Mouse (Mus musculus) mature B cell (primary cell): ENCODE data around the gene Psmb7.

Experiments
- in situ Hi-C: fragments of 300-500 bp; cut with MboI; formaldehyde crosslinking; loops from 2 replicates; pipeline ENCODE4 v1.14.3; 2019

Gene Psmb7

GRCm38 (mm10) chr2:38643625-38644427 lies at the start of gene Psmb7:
Gene Psmb7, minus strand, starts transcription at chr2:38644087.
- in situ Hi-C loops = no loop called here

- in situ Hi-C loops = no loop called here
Measured at GRCm38 (mm10) chr2:38691542-38691941, 47.7 kb upstream of the Psmb7 start.

- in situ Hi-C loops = no loop called here
Measured at GRCm38 (mm10) chr2:38689881-38690280, 46.0 kb upstream of the Psmb7 start.

- in situ Hi-C loops = no loop called here
Measured at GRCm38 (mm10) chr2:38688791-38689520, 45.1 kb upstream of the Psmb7 start.

- in situ Hi-C loops = no loop called here
Measured at GRCm38 (mm10) chr2:38685746-38686145, 41.9 kb upstream of the Psmb7 start.

- in situ Hi-C loops = no loop called here
Measured at GRCm38 (mm10) chr2:38683083-38683482, 39.2 kb upstream of the Psmb7 start.

GRCm38 (mm10) chr2:38682209-38682608 lies 38.3 kb upstream of the Psmb7 start:
- in situ Hi-C loops = no loop called here

GRCm38 (mm10) chr2:38678947-38679346 lies 35.1 kb upstream of the Psmb7 start:
- in situ Hi-C loops = no loop called here

GRCm38 (mm10) chr2:38675366-38675969 lies 31.6 kb upstream of the Psmb7 start:
- in situ Hi-C loops = no loop called here

GRCm38 (mm10) chr2:38672496-38672895 lies 28.6 kb upstream of the Psmb7 start:
- in situ Hi-C loops = no loop called here

GRCm38 (mm10) chr2:38668802-38669580 lies 25.1 kb upstream of the Psmb7 start:
- in situ Hi-C loops = no loop called here

- in situ Hi-C loops = no loop called here
Measured at GRCm38 (mm10) chr2:38661398-38661797, 17.5 kb upstream of the Psmb7 start.

- in situ Hi-C loops = no loop called here
Measured at GRCm38 (mm10) chr2:38658338-38658836, 14.5 kb upstream of the Psmb7 start.

- in situ Hi-C loops = no loop called here
Measured at GRCm38 (mm10) chr2:38653694-38654093, 9.8 kb upstream of the Psmb7 start.

- in situ Hi-C loops = no loop called here
Measured at GRCm38 (mm10) chr2:38653293-38653619, 9.4 kb upstream of the Psmb7 start.

- in situ Hi-C loops = no loop called here
Measured at GRCm38 (mm10) chr2:38652565-38653292, 8.8 kb upstream of the Psmb7 start.

- in situ Hi-C loops = no loop called here
Measured at GRCm38 (mm10) chr2:38652098-38652497, 8.2 kb upstream of the Psmb7 start.

GRCm38 (mm10) chr2:38650340-38650739 lies 6.5 kb upstream of the Psmb7 start:
- in situ Hi-C loops = no loop called here

- in situ Hi-C loops = no loop called here
Measured at GRCm38 (mm10) chr2:38647661-38648060, 3.8 kb upstream of the Psmb7 start.

GRCm38 (mm10) chr2:38647201-38647606 lies 3.3 kb upstream of the Psmb7 start:
- in situ Hi-C loops = no loop called here

GRCm38 (mm10) chr2:38645936-38646335 lies 2.0 kb upstream of the Psmb7 start:
- in situ Hi-C loops = no loop called here
